Mouse (Mus musculus): ENCODE measurements at regions not wholly inside any gene's neighbourhood (a gene's known extent, or its start where the extent isn't known, plus 50 kb on each side); places are given as distances from the start of the nearest gene placed in this dataset.

GRCm38 (mm10) chr1:98268853-98269252 lies 152.1 kb upstream of the Slco6d1 start:
- no peak for DNase-seq (ENCODE audit: low spot score)
- intact Hi-C loops (cut with DNase I): no loop called here

- DNase-seq (ENCODE audit: low spot score): no peak
- intact Hi-C loops (cut with DNase I): no loop called here
Observed at GRCm38 (mm10) chr1:98270212-98270611, 150.7 kb upstream of the Slco6d1 start.

- DNase-seq (ENCODE audit: low spot score): no peak
- intact Hi-C loops (cut with DNase I): no loop called here
Observed at GRCm38 (mm10) chr1:98273966-98274616, 146.8 kb upstream of the Slco6d1 start.

- no peak for DNase-seq (ENCODE audit: low spot score)
Observed at GRCm38 (mm10) chr1:98275524-98275923, 145.4 kb upstream of the Slco6d1 start.

GRCm38 (mm10) chr1:98279446-98280048 lies 141.4 kb upstream of the Slco6d1 start:
- DNase-seq (ENCODE audit: low spot score): no peak
- intact Hi-C loops (cut with DNase I): no loop called here

More at GRCm38 (mm10) chr1:98275524-98275923, 145.4 kb upstream of the Slco6d1 start:
- intact Hi-C loops (cut with DNase I): no loop called here

- intact Hi-C loops (cut with DNase I): no loop called here
Observed at GRCm38 (mm10) chr1:98280263-98281052, 140.5 kb upstream of the Slco6d1 start.

GRCm38 (mm10) chr1:98281053-98281770 lies 139.7 kb upstream of the Slco6d1 start:
- intact Hi-C loops (cut with DNase I): no loop called here

More at GRCm38 (mm10) chr1:98280263-98281052, 140.5 kb upstream of the Slco6d1 start:
- DNase-seq (ENCODE audit: low spot score): no peak

GRCm38 (mm10) chr1:98281771-98282149 lies 139.2 kb upstream of the Slco6d1 start:
- intact Hi-C loops (cut with DNase I): no loop called here
- no peak for DNase-seq (ENCODE audit: low spot score)

More at GRCm38 (mm10) chr1:98281053-98281770, 139.7 kb upstream of the Slco6d1 start:
- DNase-seq (ENCODE audit: low spot score): no peak

GRCm38 (mm10) chr1:98303166-98303565 lies 117.8 kb upstream of the Slco6d1 start:
- intact Hi-C loops (cut with DNase I): no loop called here
- DNase-seq (ENCODE audit: low spot score): no peak

GRCm38 (mm10) chr1:98306363-98306762 lies 114.6 kb upstream of the Slco6d1 start:
- no peak for DNase-seq (ENCODE audit: low spot score)
- intact Hi-C loops (cut with DNase I): no loop called here

- no peak for DNase-seq (ENCODE audit: low spot score)
- intact Hi-C loops (cut with DNase I): no loop called here
Observed at GRCm38 (mm10) chr1:98307519-98307918, 113.4 kb upstream of the Slco6d1 start.

GRCm38 (mm10) chr1:98309894-98310293 lies 111.0 kb upstream of the Slco6d1 start:
- intact Hi-C loops (cut with DNase I): no loop called here

GRCm38 (mm10) chr1:98350095-98350549 lies 70.8 kb upstream of the Slco6d1 start:
- intact Hi-C loops (cut with DNase I): loop anchor here (2.0 to 5.0 kb wide), 3 partner anchors 173 to 541 kb away; no protein-coding TSS in a partner anchor
- DNase-seq (ENCODE audit: low spot score): no peak

More at GRCm38 (mm10) chr1:98309894-98310293, 111.0 kb upstream of the Slco6d1 start:
- no peak for DNase-seq (ENCODE audit: low spot score)

GRCm38 (mm10) chr1:98350725-98351124 lies 70.2 kb upstream of the Slco6d1 start:
- no peak for DNase-seq (ENCODE audit: low spot score)
- intact Hi-C loops (cut with DNase I): loop anchor here (2.0 to 5.0 kb wide), 3 partner anchors 173 to 542 kb away; no protein-coding TSS in a partner anchor

- intact Hi-C loops (cut with DNase I): loop anchor here (2.0 to 5.0 kb wide), 3 partner anchors 174 to 543 kb away; no protein-coding TSS in a partner anchor
- DNase-seq (ENCODE audit: low spot score): no peak
Observed at GRCm38 (mm10) chr1:98351530-98351929, 69.4 kb upstream of the Slco6d1 start.
